Mouse (Mus musculus) heart, postnatal 25 days (tissue): ENCODE results near the gene Sowaha. TPM values are rescaled to one million over a fixed set of nuclear protein-coding genes. Genes with fewer than 3 reads are reported as not detected.

Source experiments
- DNase-seq: peaks from one replicate; pipeline ENCODE4 v3.0.0; 2022; ENCODE audit warnings: low spot score
- intact Hi-C: fragments of 180-260 bp; cut with DNase I; formaldehyde crosslinking; loops from one replicate; pipeline ENCODE4 v1.15.1; 2025
- total RNA-seq, 2 experiments: library from RNA; stranded (reverse); gene quantifications; 2 replicates each; pipeline ENCODE4 v1.2.3; 2021

Gene Sowaha
- total RNA-seq, 2 experiments from 2014 or later, result 0.08 to 0.17 TPM

DNA sequence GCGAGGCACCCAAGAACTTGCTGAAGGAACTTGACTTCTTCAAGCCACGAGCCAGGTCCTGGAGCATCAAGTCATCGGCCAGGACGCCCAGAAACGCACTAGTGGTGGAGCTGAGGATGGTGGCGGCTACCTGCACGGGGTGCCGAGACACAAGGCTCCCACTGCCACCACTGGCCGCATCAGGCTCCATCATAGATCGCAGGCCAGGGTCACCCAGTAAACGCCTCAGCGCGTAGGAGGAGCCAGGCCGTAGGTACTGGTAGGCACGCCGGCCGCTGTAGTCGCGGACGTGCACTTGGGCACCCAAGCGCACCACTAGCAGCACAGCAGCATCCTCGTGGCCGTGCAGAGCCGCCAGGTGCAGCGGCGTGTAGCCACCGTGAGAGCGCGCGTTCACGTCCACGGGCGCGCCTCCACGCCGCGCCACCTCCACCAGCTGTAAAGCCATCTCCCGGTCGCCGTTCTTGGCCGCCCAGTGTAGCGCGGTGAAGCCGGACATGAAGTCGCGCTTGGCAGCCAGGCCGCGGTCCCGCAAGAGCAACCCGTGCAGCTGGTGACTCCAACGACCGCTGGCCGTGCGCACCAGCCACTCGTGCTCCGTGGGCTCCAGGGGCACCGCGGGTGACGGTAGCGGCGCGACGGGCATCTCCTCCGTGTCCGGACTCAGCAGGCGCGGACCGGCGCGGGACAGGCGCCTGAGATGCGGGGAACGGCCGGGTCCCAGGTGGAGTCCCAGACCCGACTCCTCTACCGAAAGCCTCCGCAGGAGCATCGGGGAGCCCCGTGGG, 1.5 kb downstream of the Sowaha start:
- DNase-seq, result no peak
- intact Hi-C loops, result no loop called here

DNA sequence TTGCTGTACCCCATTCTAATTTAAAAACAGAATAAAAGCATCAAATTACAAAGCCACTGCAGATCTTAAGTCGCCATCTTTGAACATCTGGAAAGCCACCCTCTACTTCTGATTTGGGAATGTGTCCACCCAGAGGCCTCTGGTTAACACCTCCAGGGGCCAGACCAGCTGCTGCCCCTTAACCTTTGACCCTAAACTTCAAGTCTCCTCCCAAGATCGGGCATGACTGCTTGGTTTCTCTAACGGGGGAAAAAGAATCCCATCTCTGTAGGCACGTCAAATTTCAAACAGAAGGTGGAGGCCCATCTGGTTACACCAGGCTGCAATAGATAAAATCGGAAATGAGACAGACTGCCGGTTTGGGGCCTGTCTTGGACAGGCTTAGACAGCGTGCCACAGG, 2.2 kb downstream of the Sowaha start:
- intact Hi-C loops, result no loop called here
- DNase-seq, result no peak

GRCm38 (mm10) chr11:53475620-53476019, 4.5 kb downstream of the Sowaha start:
- no peak for DNase-seq
- intact Hi-C loops, result no loop called here

DNA sequence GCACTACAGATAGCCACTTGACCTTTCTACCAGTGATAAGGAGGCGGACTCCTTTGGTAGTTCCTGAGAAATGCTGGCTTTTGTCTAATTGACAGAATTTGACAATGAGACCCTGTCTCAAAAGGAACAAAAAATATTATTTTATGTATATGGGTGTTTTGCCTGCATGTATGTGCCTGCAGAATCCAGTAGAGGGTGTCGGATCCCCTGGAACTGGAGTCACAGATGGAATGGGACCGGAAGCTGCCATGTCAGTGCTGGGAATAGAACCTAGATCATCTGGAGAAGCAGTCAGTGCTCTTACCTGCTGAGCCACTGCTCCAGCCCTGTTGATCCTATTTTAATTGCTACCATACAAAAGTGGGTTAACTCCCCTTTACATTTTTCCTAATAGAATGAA, 7.4 kb downstream of the Sowaha start:
- intact Hi-C loops, result loop anchor here (5.0 kb wide), 2 partner anchors 40 to 110 kb away; no protein-coding TSS in a partner anchor
- DNase-seq, result no peak

GRCm38 (mm10) chr11:53469968-53470695, 9.9 kb downstream of the Sowaha start, which contains the start of gene Gm9837:
Gene Gm9837, minus strand, starts transcription at chr11:53470479.
- intact Hi-C loops, result loop anchor here (1.0 to 5.0 kb wide), 4 partner anchors 42 to 267 kb away; no protein-coding TSS in a partner anchor
- peak; percentile 78 for DNase-seq

DNA sequence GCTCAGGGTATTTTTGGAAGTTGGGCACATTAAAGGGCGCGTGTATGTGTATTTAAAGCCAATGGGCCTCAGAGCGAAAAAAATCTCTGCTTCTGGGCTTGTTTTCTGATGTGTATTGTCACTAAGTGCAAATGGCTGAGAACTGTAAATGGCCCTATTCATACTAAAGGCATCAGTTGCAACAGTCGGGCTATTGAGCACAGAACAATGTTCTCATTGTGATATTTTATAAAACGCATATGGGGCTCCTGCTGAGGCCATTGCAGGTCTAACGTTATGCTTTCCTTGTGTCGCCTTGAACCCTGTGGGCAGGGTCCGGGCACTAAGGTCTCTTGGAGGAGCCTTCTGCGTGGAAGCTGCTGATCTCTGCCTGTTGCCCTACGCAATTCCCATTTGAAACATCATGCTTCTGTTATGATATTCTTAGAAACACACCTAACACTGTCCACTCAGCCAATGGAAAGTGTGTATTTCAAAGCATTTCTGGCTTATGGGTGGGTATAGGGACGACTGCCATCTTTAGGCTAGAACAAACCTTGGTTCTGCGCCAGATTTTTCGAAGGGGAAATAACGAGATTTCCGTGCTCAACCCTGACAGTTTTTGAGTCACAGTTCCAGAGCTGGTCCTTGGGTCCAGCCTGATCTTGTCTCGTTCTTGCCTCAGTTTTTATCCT, 10.6 kb downstream of the Sowaha start:
- DNase-seq, result no peak
- intact Hi-C loops, result loop anchor here (1.0 kb wide), 1 partner anchor 159 kb away; no protein-coding TSS in a partner anchor

DNA sequence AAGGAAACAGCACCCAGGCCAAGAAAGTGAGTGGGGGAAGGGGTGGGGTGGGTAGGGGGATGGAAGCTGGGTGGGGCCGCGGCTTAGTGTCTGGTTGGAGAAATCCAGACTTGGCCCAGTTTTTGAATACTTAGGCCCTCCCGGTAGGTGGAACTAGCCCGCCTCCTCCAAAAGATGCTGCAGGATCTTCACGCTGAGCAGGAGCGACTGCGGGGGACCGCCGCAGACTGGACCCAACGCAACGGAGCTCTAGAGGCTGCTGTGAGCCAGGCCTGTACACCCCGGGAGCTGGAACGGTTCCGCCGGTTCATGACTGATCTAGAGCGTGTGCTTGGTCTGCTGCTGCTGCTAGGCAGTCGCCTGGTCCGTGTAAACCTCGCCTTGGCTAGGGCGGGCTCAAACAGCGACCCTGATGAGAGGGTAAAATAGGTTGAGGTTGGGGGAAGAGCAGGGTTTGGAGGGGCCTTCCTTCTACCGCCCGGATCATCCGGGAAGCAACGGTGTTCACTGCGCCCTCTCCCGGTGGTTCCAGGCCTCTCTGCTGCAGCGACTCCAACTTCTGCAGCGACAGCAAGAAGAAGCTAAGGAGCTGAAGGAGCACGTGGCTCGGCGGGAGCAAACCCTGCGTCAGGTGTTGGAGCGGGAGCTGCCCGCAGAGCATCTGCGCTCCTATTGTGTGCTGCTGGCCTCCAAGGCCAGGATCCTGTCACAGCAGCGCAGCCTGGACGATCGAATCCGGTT, 13.7 kb downstream of the Sowaha start:
- intact Hi-C loops, result loop anchor here (2.0 kb wide), 1 partner anchor 224 kb away; no protein-coding TSS in a partner anchor
- DNase-seq, result peak; percentile 52

- DNase-seq, result no peak
- intact Hi-C loops, result no loop called here
Measured at GRCm38 (mm10) chr11:53463551-53464424, 16.3 kb downstream of the Sowaha start.

DNA sequence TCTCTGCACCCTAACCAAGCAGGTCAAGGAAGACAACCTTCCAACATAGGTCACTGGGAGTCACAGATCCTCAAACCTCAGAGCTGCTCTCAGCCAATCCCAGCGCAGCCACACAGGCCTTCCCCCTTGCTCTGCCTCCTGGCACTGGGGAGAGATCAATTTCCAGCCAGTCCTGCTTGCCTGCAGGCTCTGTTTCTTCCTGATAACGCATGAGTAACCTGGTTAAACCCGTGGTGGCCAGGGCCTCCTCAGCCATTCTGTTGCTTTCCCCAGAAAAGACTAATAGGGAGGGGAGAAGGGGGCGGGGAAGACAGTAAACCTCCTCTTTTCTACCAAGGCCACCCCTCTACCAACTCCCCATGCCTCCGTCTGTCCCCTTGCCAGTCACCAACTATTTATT, 18.3 kb downstream of the Sowaha start:
- intact Hi-C loops, result no loop called here
- no peak for DNase-seq

DNA sequence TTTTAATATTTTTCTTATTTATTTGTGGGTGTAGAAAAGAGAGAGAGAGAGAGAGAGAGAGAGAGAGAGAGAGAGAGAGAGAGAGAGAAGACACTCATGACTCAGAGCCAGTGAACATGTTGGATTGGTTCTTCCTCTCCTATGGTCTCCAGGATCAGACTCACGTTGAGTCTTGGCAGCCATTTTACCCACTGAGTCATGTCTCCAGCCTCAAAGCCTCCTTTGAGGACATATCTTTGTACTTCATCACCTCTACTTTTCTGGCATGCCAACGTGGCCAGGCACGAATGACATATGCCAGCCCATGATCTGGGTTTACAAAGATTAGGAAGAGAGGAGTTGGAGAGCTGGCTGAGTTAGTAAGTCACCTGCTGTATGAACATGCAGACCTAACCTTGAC, 19.9 kb downstream of the Sowaha start:
- intact Hi-C loops, result no loop called here
- DNase-seq, result no peak

- intact Hi-C loops, result no loop called here
- no peak for DNase-seq
Measured at GRCm38 (mm10) chr11:53458996-53459395, 21.1 kb downstream of the Sowaha start.

GRCm38 (mm10) chr11:53457372-53457954, 22.6 kb downstream of the Sowaha start:
- intact Hi-C loops, result no loop called here
- no peak for DNase-seq

- peak; percentile 44 for DNase-seq
- intact Hi-C loops, result no loop called here
Measured at GRCm38 (mm10) chr11:53456474-53457371, 23.4 kb downstream of the Sowaha start, which contains the start of the genes Gm10447 and Shroom1. Gene Gm10447, minus strand, starts transcription at chr11:53457110. Gene Shroom1, plus strand, starts transcription at chr11:53457205.

DNA sequence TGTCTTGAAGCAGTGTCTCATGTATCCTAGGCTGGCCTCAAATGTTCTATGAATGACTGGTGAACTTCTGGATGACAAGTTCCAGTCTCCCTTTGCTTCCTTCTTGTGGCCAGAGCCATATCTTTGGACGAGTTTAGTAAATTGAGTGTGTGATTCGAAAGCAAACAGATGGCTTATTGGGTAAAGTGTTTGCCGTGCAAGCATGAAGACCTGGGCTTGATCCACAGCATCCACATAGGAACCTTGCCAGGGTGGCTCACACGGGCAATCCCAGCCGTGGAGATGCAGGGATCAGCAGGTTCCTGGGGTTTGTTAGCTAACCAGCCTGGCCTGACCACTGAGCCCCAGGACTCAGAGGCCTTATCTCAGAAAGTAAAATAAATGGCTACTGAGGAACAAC, 27.0 kb downstream of the Sowaha start:
- DNase-seq, result no peak
- intact Hi-C loops, result no loop called here

GRCm38 (mm10) chr11:53452396-53452795, 27.7 kb downstream of the Sowaha start:
- intact Hi-C loops, result no loop called here
- DNase-seq, result no peak

DNA sequence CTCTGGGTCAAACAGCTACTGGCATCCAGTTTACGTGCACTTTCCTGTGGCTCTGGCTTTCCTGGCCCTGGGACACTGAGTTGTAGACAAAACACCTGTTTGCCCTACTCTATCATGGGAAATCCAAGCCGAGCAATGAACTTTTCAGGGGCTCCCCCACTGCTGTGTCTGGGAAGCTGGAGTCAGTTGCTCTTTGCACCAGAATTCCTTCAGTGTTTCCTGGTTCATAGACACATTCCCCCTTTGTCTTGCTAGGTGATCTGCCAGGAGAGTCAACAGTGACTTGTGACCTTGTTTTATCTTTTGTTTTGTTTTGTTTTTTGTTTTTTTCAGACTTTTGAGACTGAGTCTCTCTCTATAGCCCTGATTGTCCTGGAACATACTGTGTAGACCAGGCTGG, 28.7 kb downstream of the Sowaha start:
- intact Hi-C loops, result no loop called here
- DNase-seq, result no peak

DNA sequence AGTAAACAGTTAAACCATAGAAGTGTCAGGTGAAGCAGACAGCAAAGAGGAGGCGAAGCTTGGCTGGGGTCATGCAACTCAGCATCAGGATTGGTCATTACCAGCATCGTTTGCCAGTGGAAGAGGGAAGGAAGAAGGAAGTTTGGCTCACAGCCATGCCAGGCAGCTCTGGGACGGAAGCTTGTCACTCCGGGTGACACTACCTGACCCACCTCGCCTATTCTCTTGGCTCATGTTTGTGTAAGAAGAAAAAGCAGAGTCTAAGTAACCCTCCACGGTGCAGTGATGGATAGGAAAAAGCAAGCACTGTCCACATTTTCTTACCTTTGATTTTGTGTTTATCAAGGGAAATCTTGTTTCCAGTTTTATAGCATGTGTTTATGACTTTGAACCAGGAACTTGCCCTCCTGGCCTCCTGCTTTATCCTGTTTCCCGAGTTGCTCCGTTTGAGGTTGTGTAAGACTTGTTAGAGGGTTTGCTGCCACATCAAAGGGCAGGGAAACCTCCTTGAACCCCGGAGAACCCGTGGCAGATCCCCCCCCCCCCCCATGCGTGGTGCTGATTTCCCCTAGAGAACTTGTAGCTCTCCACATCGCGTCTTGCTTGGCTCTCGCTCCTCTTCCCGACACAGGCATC, 29.9 kb downstream of the Sowaha start:
- intact Hi-C loops, result no loop called here
- DNase-seq, result no peak
